Mouse (Mus musculus) forebrain, embryonic 14.5 days (tissue): ENCODE results near the gene Nfix. TPM values are rescaled to one million over a fixed set of nuclear protein-coding genes. Genes with fewer than 3 reads are reported as not detected.

Source experiments
- ATAC-seq: fragments of 200-750 bp; cut with Nextera tagmentation; 2 replicates; pipeline ENCODE4 v1.8.0; 2017; ENCODE audit warnings: mild to moderate bottlenecking, moderate library complexity
- DNase-seq: peaks from one replicate; pipeline ENCODE4 v3.0.0-alpha.2; 2015; ENCODE audit warnings: low spot score
- H3K27ac ChIP-seq: fragments of 300-500 bp; sonication (generic); 2 replicates; pipeline ENCODE4 v1.5.1; 2014; ENCODE audit warnings: low read depth, mild to moderate bottlenecking, control low read depth, low read length, moderate library complexity
- H3K27me3 ChIP-seq: fragments of 300-500 bp; sonication (generic); replicated peaks from 2 replicates; pipeline ENCODE4 v1.6.1; 2014; ENCODE audit warnings: low read length, control low read depth, mixed read lengths; ENCODE audit not compliant: control insufficient read depth, insufficient read depth
- H3K36me3 ChIP-seq: fragments of 300-500 bp; sonication (generic); 2 replicates; pipeline ENCODE4 v1.6.1; 2014; ENCODE audit warnings: low read length, control low read depth; ENCODE audit not compliant: control insufficient read depth, insufficient read depth
- H3K4me1 ChIP-seq: fragments of 300-500 bp; sonication (generic); 2 replicates; pipeline ENCODE4 v1.6.1; 2014; ENCODE audit warnings: antibody characterized with exemption, low read length, control low read depth; ENCODE audit not compliant: control insufficient read depth, insufficient read depth
- H3K4me2 ChIP-seq: fragments of 300-500 bp; sonication (generic); 2 replicates; pipeline ENCODE4 v1.6.1; 2014; ENCODE audit warnings: mild to moderate bottlenecking, control low read depth, low read length
- H3K4me3 ChIP-seq: fragments of 300-500 bp; sonication (generic); 2 replicates; pipeline ENCODE4 v1.5.1; 2014; ENCODE audit warnings: low read depth, low read length, control low read depth
- H3K9ac ChIP-seq: fragments of 300-500 bp; sonication (generic); 2 replicates; pipeline ENCODE4 v1.6.1; 2014; ENCODE audit warnings: mild to moderate bottlenecking, low read length, control low read depth, moderate library complexity
- H3K9me3 ChIP-seq: fragments of 300-500 bp; sonication (generic); replicated peaks from 2 replicates; pipeline ENCODE4 v1.6.1; 2016; ENCODE audit warnings: low read length, control low read depth, mixed read lengths; ENCODE audit not compliant: control insufficient read depth
- WGBS: fragments of 180-500 bp; shearing (Covaris S2); extraction: QIAGEN DNeasy Blood & Tissue Kit; methylation state at CpG from one replicate; pipeline ENCODE4 v1.1.7; 2014; 5-methylcytosine and 5-hydroxymethylcytosine counted together
- polyA plus RNA-seq: library from polyadenylated mRNA; unstranded; fragments of >200 nt; fragmentation: Nextera tagmentation; extraction: Ambion mirVana; gene quantifications from 2 replicates; pipeline ENCODE4 v1.2.1, GENCODE M21; 2014

The Nfix gene
- polyA plus RNA-seq, 1 experiment from 2014 or later: 237 TPM

DNA sequence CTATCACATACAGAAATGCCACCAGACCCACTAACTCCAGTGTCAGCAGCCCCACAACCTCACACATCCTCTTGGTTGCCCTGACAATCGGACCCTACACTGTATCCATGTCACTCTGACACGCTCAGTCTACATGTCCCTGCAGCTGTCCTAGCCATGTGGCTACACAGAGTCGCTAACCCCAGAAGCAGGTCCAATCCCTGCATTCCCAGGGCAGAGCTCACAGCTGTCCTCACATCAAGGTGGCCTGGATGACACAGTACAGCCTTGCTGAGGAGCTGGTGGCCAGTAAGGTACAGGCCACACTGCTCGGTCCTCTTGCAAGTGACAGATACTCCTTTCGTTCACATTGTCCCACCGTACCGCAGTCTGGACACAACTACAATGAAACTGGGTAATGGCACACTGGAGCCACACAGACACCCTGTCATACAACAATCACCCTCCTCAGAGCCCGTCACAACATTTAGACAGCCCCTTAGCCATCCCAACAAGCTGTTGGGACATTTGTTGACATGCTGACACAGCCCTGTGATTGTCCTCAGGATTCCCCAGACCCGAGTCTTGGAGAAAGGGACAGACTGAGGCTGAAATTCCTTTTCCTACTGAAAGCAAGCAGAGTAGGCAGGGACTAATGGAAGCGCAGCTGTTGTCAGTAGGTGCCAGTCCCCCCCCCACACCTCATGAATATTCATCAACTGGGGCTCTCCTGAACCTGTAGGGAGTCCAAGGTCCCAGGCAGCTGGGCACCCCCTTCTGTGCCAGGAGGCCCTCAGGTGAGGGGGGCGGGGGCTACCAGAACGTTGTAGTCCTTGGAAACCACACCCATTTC lies 9.2 kb upstream of the Nfix start:
- Histone ChIP-seq H3K36me3 (no peaks in the 10 kb centered on the region), H3K27ac (peak overlapping the region; percentile 82), H3K4me1 (peaks cover 25% of the 10 kb centered on the region), H3K27me3 (no peaks in the 10 kb centered on the region), H3K4me2 (no peak overlapping the region), H3K4me3 (no peak overlapping the region), H3K9me3 (no peaks in the 10 kb centered on the region), H3K9ac (peak overlapping the region; percentile 13; the same call in 1 of the 2 replicates)
- WGBS: 41% methylated on average over 12 of the region's 12 CpGs
- ATAC-seq (peak; percentile 38), DNase-seq (peak; percentile 70)

DNA sequence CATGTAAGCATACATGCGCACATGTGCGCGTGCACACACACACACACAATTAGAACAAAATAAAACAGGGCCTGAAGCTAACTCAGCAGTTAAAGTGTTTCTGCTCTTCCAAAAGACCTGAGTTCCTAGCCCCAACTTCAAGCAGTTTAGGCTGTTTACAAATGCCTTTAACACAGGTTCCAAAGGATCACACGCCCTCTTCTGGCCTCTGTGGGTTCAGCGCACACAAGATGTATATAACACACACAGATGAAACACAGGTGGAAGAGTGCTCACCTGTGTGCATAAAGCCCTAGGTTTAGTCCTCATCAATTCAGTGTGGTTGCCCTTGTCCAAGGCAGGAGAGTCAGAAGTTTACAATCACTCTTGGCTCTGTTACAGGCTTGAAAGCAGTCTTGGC lies 5.9 kb upstream of the Nfix start:
- H3K4me1 ChIP-seq: peaks cover 15% of the 10 kb centered on the region
- DNase-seq (no peak), ATAC-seq (no peak)
- H3K4me3 ChIP-seq: no peak overlapping the region
- WGBS: 96% methylated on average over 5 of the region's 5 CpGs
- no peak overlapping the region for H3K27ac ChIP-seq
- no peaks in the 10 kb centered on the region for H3K36me3 ChIP-seq
- peaks cover under 1% of the 10 kb centered on the region; the same call in 1 of the 2 replicates for H3K27me3 ChIP-seq
- H3K4me2 ChIP-seq: no peak overlapping the region
- no peaks in the 10 kb centered on the region for H3K9me3 ChIP-seq
- no peak overlapping the region for H3K9ac ChIP-seq

DNA sequence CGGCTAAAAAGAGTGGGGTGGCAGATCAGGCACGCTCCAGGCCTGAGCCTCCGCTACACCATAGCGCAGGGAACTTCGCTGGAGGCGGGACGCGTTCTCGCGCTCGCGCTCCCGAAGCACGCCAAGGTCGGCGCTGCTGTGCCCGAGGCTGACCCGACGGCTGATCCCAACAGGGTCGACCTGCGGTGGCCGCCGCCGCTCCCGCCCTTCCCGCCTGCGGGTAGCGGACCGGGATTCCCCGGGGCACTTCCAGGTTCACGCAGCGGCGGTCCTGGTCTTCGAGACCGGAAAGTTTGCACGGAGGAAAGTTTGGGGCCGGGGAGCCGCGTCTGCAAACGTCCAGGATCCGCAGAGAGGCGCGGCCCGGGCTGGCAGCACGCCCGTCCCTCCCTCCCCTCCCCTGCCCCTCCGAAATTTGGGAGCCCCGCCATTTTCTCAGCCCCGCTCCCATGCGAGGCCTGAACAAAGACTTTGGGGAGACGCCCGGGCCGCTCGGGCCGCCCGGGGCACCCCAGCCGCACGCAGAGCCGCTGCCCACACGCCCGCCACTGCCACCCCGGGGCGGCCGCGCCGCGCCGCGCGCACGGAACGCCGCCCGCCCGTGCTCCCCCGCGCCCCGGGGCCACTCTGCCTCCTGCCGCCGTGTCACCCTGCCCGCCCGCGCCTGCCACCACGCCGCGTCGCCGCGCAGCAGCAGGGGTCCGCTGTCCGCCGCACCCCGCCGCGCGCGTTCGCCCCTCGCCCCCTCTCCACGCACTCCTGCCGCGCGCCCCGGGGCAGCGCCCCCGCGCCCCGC lies 810 bp downstream of the Nfix start:
- ATAC-seq (peak; percentile 3; the same call in 1 of the 2 replicates), DNase-seq (peak; percentile 69)
- H3K4me3 ChIP-seq: peak overlapping the region; percentile 60
- peaks cover 23% of the 10 kb centered on the region for H3K27me3 ChIP-seq
- H3K4me1 ChIP-seq: peaks cover 36% of the 10 kb centered on the region
- peak overlapping the region; percentile 96 for H3K9ac ChIP-seq
- under 1% methylated on average over 49 of the region's 108 CpGs for WGBS
- peaks cover 11% of the 10 kb centered on the region; the same call in 1 of the 2 replicates for H3K36me3 ChIP-seq
- no peaks in the 10 kb centered on the region for H3K9me3 ChIP-seq
- peak overlapping the region; percentile 97 for H3K27ac ChIP-seq
- H3K4me2 ChIP-seq: peak overlapping the region; percentile 77

DNA sequence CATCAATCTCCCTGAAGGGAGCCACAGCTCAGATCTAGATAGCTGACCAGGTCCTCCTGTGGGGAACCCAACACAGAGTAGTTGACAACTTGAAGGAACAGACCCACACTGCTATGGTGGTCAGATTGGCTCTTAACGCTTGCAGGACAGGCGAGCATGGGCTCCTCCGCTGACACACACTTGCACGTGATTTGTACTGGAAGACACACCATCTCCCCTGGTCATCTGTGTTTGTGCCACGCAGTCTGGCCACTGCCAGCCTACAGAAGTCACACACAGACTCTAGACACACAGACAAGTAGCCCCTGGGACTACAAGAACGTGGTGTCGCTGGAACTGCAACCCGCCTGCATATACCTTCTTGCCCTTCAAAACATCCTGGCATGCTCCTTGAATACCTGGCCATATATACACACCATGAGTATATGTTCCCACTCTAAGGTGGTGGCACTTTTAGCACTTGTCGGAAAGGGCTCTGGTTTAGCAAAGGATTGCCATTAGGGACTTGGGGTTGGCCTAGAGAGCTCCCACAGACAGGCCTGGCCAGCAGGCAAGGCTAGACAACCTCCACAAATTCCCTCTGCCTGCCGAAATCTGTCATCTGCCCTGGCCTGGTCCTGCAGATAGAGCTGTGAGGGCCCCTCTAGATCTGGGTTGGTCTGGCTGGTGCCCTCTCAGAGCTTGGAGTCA lies 1.6 kb downstream of the Nfix start:
- peak overlapping the region; percentile 77 for H3K4me2 ChIP-seq
- H3K36me3 ChIP-seq: peaks cover 11% of the 10 kb centered on the region; the same call in 1 of the 2 replicates
- peak overlapping the region; percentile 96 for H3K9ac ChIP-seq
- peaks cover 36% of the 10 kb centered on the region for H3K4me1 ChIP-seq
- WGBS: 30% methylated on average over 10 of the region's 10 CpGs
- no peaks in the 10 kb centered on the region for H3K9me3 ChIP-seq
- no peak for DNase-seq
- ATAC-seq: no peak
- H3K27me3 ChIP-seq: peaks cover 23% of the 10 kb centered on the region
- peak overlapping the region; percentile 97 for H3K27ac ChIP-seq
- H3K4me3 ChIP-seq: peak overlapping the region; percentile 60

DNA sequence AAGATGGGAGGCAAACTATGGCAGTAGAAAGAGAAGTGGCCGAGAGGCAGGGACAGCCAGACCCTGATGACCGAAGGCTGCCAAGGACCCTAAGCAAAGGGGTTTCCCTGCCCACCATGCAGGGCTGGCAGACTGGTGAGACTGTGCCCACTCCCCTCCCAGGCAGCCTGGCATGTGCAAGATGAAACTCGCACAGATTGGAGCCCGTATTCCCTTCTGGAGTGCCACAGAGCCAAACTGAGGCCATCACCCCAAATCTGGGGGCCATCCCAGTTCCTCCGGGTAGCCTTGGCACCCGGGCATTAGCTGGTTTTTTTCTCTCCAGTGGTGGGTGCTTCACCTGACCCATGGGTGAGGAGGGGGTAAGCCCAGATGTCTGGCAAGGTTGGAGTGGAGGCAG lies 2.2 kb downstream of the Nfix start:
- Histone ChIP-seq H3K4me2 (peak overlapping the region; percentile 77), H3K36me3 (peaks cover 11% of the 10 kb centered on the region; the same call in 1 of the 2 replicates), H3K9ac (peak overlapping the region; percentile 96), H3K4me1 (peaks cover 40% of the 10 kb centered on the region), H3K27ac (peak overlapping the region; percentile 97), H3K27me3 (peaks cover 23% of the 10 kb centered on the region), H3K9me3 (no peaks in the 10 kb centered on the region), H3K4me3 (peak overlapping the region; percentile 60)
- 53% methylated on average over 6 of the region's 6 CpGs for WGBS
- DNase-seq (peak; percentile 77), ATAC-seq (no peak)

DNA sequence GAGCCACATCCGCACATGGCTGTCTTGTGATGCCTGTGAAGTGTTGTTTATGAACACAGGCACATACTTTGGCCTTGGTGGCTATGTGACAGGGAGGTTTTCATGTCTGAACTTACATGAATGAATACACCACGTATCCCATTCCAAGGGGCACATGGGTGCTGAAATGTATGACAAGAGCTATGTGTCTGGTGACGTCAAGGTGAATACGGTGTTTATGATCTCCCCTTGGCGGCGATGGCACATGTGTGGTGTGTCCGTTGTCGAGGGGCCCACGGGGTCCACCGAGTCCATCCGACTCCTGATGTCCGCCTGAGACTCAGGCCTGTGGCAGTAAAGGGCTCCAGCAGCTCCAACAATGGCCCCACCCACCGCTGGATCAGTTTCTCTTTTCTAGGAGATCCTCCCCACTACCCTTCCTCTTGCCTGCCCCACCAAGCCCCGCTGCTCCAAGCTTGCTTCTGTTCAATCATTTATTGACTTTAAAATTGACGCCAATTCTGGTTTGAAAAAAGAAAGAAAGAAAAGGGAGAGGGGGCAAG lies 2.8 kb downstream of the Nfix start:
- DNase-seq: no peak
- peak overlapping the region; percentile 97 for H3K27ac ChIP-seq
- ATAC-seq: no peak
- H3K9me3 ChIP-seq: no peaks in the 10 kb centered on the region
- H3K4me3 ChIP-seq: peak overlapping the region; percentile 60
- peak overlapping the region; percentile 96 for H3K9ac ChIP-seq
- peaks cover 44% of the 10 kb centered on the region for H3K4me1 ChIP-seq
- H3K36me3 ChIP-seq: peaks cover 11% of the 10 kb centered on the region; the same call in 1 of the 2 replicates
- 60% methylated on average over 15 of the region's 15 CpGs for WGBS
- peaks cover 23% of the 10 kb centered on the region for H3K27me3 ChIP-seq
- H3K4me2 ChIP-seq: peak overlapping the region; percentile 77

DNA sequence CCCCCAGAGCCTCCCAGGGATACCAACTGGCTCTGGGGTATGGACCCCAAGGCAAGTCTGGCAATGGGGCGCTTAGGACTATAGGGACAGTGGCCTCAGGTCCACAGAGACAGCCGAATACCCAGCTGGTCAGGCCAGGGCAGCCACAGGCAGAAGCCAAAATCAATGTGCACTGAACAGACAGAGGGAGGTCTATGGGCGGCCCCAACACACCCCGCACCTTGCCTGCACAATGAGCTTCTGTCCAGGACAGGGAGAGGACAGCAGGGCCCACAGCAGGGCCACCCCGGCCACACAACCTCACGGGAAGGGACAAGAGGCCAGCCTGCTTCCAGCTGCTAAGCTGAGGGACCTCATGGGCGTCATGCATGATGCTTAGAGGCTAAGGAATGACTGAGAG lies 5.7 kb downstream of the Nfix start:
- Histone ChIP-seq H3K36me3 (peaks cover 11% of the 10 kb centered on the region; the same call in 1 of the 2 replicates), H3K27ac (peak overlapping the region; percentile 95), H3K9me3 (no peaks in the 10 kb centered on the region), H3K4me3 (no peak overlapping the region), H3K4me2 (peak overlapping the region; percentile 34), H3K27me3 (peaks cover 31% of the 10 kb centered on the region), H3K9ac (peak overlapping the region; percentile 47), H3K4me1 (peaks cover 56% of the 10 kb centered on the region)
- DNase-seq: peak; percentile 31
- 26% methylated on average over 7 of the region's 7 CpGs for WGBS
- peak; percentile 8 for ATAC-seq

DNA sequence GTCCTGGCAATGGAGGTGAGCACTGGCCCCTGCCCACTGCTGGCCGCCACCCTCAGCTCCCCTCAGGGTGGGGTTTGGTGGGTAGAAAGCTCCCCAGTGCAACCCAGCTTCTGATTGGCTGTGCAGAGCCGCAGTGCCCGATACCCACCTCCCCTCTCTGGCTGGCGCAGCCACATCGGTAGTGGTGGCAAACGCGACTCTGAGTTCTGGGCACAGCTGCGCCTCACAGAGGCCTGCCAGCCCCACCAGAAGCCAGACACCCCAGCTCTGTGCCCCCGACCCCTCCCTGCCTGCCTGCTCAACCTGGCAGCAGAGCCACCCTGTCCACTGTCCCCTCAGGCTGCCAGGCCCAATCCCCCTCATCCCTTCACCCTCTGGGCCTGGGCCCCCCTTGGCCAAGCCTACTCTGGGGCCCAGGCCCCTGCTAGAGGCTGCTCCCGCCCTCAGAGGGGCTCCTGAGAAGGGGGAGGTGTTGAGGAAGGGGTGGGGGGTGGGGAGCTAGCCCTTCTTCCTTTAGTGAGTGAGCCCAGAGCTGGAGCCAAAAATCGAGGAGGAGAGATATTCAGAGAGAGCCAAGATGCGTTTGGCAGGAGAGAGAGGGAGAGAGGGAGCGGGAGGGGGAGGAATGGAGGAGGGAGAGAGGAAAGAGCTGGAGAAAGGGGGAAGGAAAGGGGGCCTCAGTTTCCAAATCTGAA lies 6.2 kb downstream of the Nfix start:
- 27% methylated on average over 12 of the region's 13 CpGs for WGBS
- DNase-seq (peak; percentile 95), ATAC-seq (peak; percentile 85)
- peaks cover 36% of the 10 kb centered on the region for H3K27me3 ChIP-seq
- peaks cover 11% of the 10 kb centered on the region; the same call in 1 of the 2 replicates for H3K36me3 ChIP-seq
- H3K27ac ChIP-seq: peak overlapping the region; percentile 95
- H3K4me3 ChIP-seq: peak overlapping the region; percentile 3
- H3K9ac ChIP-seq: peak overlapping the region; percentile 56
- H3K4me2 ChIP-seq: peak overlapping the region; percentile 38
- H3K9me3 ChIP-seq: no peaks in the 10 kb centered on the region
- H3K4me1 ChIP-seq: peaks cover 61% of the 10 kb centered on the region
